Mouse (Mus musculus) liver, embryonic 16.5 days (tissue): ENCODE data around the gene Asgr2. TPM values are rescaled to one million over a fixed set of nuclear protein-coding genes. Genes with fewer than 3 reads are reported as not detected.
A peak's percentile ranks its signal among the peaks of the same experiment; 100 is the strongest.
"Not testable (repeated sequence)": the region's sequence is repeated elsewhere in the genome, so short reads cannot be mapped to it uniquely, and the experiment has no call there.

Experiments
- ATAC-seq: fragments of 200-750 bp; cut with Nextera tagmentation; 2 replicates; pipeline ENCODE4 v1.8.0; 2017; ENCODE audit warnings: low read depth, mild to moderate bottlenecking, moderate number of reproducible peaks, moderate library complexity
- H3K27ac ChIP-seq: fragments of 300-500 bp; sonication (generic); 2 replicates; pipeline ENCODE4 v1.5.1; 2014; ENCODE audit warnings: mild to moderate bottlenecking, low read length
- H3K27me3 ChIP-seq: fragments of 300-500 bp; sonication (generic); 2 replicates; pipeline ENCODE4 v1.6.1; 2014; ENCODE audit warnings: low read depth, low read length, mixed read lengths; ENCODE audit not compliant: control insufficient read depth, insufficient read depth
- H3K36me3 ChIP-seq: fragments of 300-500 bp; sonication (generic); 2 replicates; pipeline ENCODE4 v1.6.1; 2014; ENCODE audit warnings: mild to moderate bottlenecking; ENCODE audit not compliant: control insufficient read depth, insufficient read depth
- H3K4me1 ChIP-seq: fragments of 300-500 bp; sonication (generic); 2 replicates; pipeline ENCODE4 v1.6.1; 2014; ENCODE audit warnings: low read depth, low read length, mixed read lengths; ENCODE audit not compliant: control insufficient read depth
- H3K4me2 ChIP-seq: fragments of 300-500 bp; sonication (generic); 2 replicates; pipeline ENCODE4 v1.6.1; 2014; ENCODE audit warnings: low read depth, low read length, mixed read lengths
- H3K4me3 ChIP-seq: fragments of 300-500 bp; sonication (generic); 2 replicates; pipeline ENCODE4 v1.5.1; 2014; ENCODE audit warnings: low read depth, mild to moderate bottlenecking, low read length
- H3K9ac ChIP-seq: fragments of 300-500 bp; sonication (generic); 2 replicates; pipeline ENCODE4 v1.6.1; 2014; ENCODE audit warnings: low read depth, low read length
- H3K9me3 ChIP-seq: fragments of 300-500 bp; sonication (generic); replicated peaks from 2 replicates; pipeline ENCODE4 v1.6.1; 2016; ENCODE audit warnings: low read length; ENCODE audit not compliant: control insufficient read depth
- whole genome bisulfite sequencing: fragments of 180-500 bp; shearing (Covaris S2); extraction: QIAGEN DNeasy Blood & Tissue Kit; methylation state at CpG from one replicate; pipeline ENCODE4 v1.1.7; 2014; ENCODE audit not compliant: insufficient replicate concordance; 5-methylcytosine and 5-hydroxymethylcytosine counted together
- polyA plus RNA-seq: library from polyadenylated mRNA; unstranded; fragments of >200 nt; fragmentation: Nextera tagmentation; extraction: Ambion mirVana; gene quantifications from 2 replicates; pipeline ENCODE4 v1.2.1, GENCODE M21; 2015

The Asgr2 gene
- polyA plus RNA-seq, 1 experiment from 2014 or later: 13.1 TPM

DNA sequence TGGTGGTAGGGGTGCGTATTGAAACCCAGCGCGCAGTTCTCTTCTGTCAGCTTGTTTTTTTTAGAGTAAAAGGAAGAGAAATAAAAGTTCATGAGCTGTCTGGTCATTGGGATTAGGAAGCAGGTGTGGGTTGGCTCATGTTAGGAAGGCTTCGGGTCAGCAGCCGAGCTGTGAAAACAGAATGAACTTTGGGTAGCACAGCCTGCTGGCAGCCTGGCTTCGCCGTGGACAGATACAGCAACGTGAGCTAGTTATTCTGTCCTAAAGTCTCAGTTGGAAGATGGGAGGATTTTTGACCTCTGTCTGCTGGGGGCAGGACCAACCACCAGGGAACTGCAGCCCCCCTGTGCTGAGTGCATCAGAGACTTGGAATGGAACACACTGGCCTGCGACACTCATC lies 34.6 kb upstream of the Asgr2 start:
- Histone ChIP-seq H3K4me2 (no peak overlapping the region), H3K4me1 (no peaks in the 10 kb centered on the region; the same call in 1 of the 2 replicates), H3K9me3 (no peaks in the 10 kb centered on the region), H3K4me3 (no peak overlapping the region), H3K9ac (no peak overlapping the region), H3K36me3 (no peaks in the 10 kb centered on the region), H3K27ac (no peak overlapping the region), H3K27me3 (no peaks in the 10 kb centered on the region)
- WGBS: 80% methylated on average over 9 of the region's 9 CpGs
- ATAC-seq: no peak

DNA sequence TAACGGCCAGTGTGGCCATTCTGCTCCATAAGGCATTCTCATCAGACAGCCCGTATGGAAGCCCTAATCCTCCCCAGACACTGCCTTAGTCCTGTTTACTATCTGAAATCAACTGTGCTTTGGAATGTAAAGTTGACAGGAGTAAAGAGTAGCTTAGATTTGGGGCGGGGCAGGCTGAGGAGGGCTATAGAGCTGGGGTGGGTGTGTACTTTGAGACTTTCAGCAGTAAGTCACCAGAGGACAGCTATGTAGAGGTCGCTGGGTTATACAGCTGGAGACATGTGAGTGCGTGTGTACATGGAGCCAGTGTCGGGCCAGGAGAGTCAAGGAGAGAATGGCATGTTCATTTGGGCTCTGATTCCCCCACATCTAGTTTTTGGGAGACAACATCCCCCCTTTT lies 32.5 kb upstream of the Asgr2 start:
- no peaks in the 10 kb centered on the region for H3K27me3 ChIP-seq
- H3K4me3 ChIP-seq: no peak overlapping the region
- ATAC-seq: no peak
- no peak overlapping the region for H3K27ac ChIP-seq
- 45% methylated on average over 6 of the region's 6 CpGs for WGBS
- no peaks in the 10 kb centered on the region for H3K9me3 ChIP-seq
- no peak overlapping the region for H3K4me2 ChIP-seq
- no peaks in the 10 kb centered on the region; the same call in 1 of the 2 replicates for H3K4me1 ChIP-seq
- H3K9ac ChIP-seq: no peak overlapping the region
- H3K36me3 ChIP-seq: no peaks in the 10 kb centered on the region

DNA sequence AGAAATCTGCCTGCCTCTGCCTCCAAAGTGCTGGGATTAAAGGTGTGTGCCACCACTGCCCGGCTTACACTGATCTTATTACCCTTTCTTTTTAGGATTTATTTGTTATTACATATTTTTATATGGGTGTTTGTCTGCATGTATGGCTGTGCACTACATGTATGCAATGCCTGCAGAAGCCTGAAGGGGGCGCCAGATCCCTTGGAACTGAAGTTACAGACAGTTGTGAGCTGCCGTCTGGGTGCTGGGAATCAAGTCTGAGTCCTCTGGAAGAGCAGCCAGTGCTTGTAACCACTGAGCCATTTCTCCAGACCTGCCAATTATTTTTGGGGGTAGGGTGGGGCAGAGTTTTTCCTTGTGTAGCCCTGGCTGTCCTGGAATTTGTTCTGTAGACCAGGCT lies 29.4 kb upstream of the Asgr2 start:
- Histone ChIP-seq H3K9me3 (no peaks in the 10 kb centered on the region), H3K4me2 (no peak overlapping the region), H3K4me3 (no peak overlapping the region), H3K4me1 (no peaks in the 10 kb centered on the region), H3K27ac (no peak overlapping the region), H3K36me3 (no peaks in the 10 kb centered on the region), H3K9ac (no peak overlapping the region), H3K27me3 (no peaks in the 10 kb centered on the region)
- no peak for ATAC-seq
- 54% methylated on average over 3 of the region's 3 CpGs for WGBS

DNA sequence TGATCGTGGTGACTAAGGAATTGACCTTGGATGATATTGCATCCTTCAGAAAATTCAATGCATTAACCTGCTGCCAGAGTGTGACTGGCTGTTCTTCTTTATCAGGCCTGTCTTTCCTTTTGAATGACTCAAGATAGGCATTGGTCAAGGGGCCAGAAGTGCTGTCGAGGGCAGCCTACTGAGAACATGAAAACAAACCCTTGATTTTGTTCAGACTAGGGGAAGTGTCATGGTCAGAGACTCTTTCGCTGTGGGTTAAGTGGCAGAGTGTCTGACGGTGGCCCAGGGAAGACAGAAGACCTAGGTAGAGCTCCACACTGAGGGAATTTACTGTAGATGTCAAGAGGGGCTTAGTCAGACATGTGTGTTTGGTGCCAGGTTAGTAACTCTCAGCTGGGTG lies 25.7 kb upstream of the Asgr2 start:
- Histone ChIP-seq H3K9ac (no peak overlapping the region), H3K27me3 (no peaks in the 10 kb centered on the region), H3K4me3 (no peak overlapping the region), H3K27ac (no peak overlapping the region), H3K4me1 (no peaks in the 10 kb centered on the region), H3K36me3 (no peaks in the 10 kb centered on the region), H3K9me3 (no peaks in the 10 kb centered on the region), H3K4me2 (no peak overlapping the region)
- ATAC-seq: no peak
- 48% methylated on average over 4 of the region's 4 CpGs for WGBS

DNA sequence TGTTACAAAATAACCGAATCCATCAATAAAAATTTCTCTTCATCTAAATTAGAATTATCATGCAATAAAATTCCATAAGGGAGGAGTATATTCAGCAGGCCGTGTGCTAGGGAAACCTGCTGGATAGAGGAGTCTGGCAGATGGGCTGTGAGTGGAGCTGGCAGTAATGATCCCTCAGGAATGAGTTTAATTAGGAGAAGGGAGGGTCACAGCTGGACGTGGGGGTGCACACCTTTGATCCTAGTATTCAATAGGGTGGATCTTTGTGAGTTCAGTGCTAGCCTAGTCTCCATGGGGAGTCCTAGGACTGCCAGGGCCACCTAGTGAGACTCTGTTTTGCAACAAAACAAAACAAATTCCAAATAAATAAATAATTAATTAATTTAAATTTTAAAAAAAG lies 24.2 kb upstream of the Asgr2 start:
- no peak overlapping the region for H3K27ac ChIP-seq
- ATAC-seq: no peak
- no peaks in the 10 kb centered on the region for H3K27me3 ChIP-seq
- WGBS: 51% methylated on average over 3 of the region's 3 CpGs
- H3K4me3 ChIP-seq: no peak overlapping the region
- H3K4me2 ChIP-seq: no peak overlapping the region
- no peaks in the 10 kb centered on the region for H3K36me3 ChIP-seq
- H3K9me3 ChIP-seq: no peaks in the 10 kb centered on the region
- H3K4me1 ChIP-seq: no peaks in the 10 kb centered on the region
- H3K9ac ChIP-seq: no peak overlapping the region

DNA sequence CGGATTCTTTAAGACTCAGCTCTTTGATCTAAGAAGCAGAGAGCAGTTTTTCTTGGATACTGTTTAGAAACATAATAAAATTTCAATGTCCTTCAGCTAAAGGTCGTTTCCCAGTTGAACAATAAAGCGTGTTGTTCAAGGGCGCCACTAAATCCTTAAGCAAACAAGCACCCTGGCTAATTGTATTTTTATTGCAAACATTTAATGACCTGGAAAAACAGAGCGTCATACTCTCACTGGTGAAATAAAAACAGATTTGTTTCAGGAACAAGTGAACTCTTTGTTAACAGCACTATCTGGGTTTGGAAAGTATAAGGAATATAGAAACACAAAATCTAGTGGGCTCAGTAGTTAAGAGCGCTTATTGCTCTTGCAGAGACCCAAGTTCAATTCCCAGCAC lies 22.4 kb upstream of the Asgr2 start:
- no peak for ATAC-seq

DNA sequence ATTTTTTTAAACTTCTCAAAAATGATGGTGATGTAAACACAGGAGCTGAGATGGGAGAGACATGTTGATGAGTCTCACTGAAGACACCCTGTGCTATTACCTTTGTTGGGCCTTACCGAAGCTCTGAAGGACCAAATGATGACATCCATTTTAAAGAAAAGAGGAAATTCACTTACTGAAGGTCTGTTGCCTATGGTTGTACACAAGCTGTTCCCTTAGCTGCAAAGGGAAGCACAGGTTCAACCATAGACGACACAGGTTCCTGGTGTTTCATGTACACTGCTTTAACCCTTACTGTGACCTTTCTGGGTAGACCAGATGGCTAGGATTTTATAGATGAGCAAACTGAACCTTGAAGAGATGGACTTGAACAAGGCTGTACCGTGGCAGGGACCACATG lies 21.8 kb upstream of the Asgr2 start:
- not testable (repeated sequence) for H3K27me3 ChIP-seq, H3K36me3 ChIP-seq, H3K9me3 ChIP-seq, ATAC-seq, H3K4me2 ChIP-seq, H3K9ac ChIP-seq, H3K27ac ChIP-seq, H3K4me3 ChIP-seq
- 29% methylated on average over 3 of the region's 3 CpGs for WGBS
- H3K4me1 ChIP-seq: peaks cover 12% of the 10 kb centered on the region

More for the DNA sequence above, 22.4 kb upstream of the Asgr2 start:
- H3K27ac ChIP-seq: no peak overlapping the region
- no peaks in the 10 kb centered on the region for H3K9me3 ChIP-seq
- H3K27me3 ChIP-seq: no peaks in the 10 kb centered on the region; the same call in 1 of the 2 replicates
- no peak overlapping the region for H3K9ac ChIP-seq
- peaks cover 6% of the 10 kb centered on the region for H3K4me1 ChIP-seq
- no peak overlapping the region for H3K4me3 ChIP-seq
- H3K36me3 ChIP-seq: no peaks in the 10 kb centered on the region
- H3K4me2 ChIP-seq: no peak overlapping the region
- 66% methylated on average over 6 of the region's 6 CpGs for WGBS

DNA sequence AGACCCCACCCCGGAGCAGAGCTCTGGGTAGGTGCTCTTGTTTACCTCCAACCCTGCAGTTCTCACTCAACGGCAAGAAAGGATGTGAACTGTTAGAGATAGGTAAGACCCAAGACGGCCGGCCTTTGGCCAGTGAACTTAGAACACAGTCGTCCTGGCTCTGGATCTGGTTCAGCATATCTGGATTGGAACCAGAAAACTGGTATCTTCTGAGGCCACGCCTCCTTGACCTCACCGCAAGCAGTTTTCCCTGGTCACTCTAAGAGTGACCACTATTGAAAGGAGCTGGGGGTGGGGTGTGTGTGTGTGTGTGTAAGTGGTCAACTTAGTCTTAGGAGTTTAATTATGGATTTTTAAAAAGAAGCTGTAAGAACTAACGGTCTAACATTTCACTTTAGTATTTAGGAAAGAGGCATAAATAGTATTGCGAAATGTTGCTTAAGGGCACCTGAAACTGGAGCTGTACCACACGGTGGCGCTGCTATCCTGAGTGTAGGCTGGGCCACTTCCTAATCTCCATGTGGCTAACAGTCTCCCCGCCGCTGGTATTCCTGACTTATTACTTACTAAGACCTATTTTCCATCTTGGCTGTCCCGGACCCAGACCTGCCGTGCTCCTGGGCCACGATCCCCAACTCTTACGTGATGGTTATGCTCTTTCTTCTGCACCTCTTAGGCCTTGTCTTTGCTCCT lies 17.9 kb upstream of the Asgr2 start:
- Histone ChIP-seq H3K36me3 (no peaks in the 10 kb centered on the region), H3K4me1 (peaks cover 31% of the 10 kb centered on the region), H3K4me3 (no peak overlapping the region), H3K27me3 (no peaks in the 10 kb centered on the region; the same call in 1 of the 2 replicates), H3K9me3 (no peaks in the 10 kb centered on the region), H3K4me2 (peak overlapping the region; percentile 44), H3K9ac (peak overlapping the region; percentile 27; the same call in 1 of the 2 replicates), H3K27ac (peak overlapping the region; percentile 87)
- ATAC-seq: 0 out of 2 replicates have a peak, but pooled peaks have one; percentile 25
- WGBS: 33% methylated on average over 17 of the region's 17 CpGs

DNA sequence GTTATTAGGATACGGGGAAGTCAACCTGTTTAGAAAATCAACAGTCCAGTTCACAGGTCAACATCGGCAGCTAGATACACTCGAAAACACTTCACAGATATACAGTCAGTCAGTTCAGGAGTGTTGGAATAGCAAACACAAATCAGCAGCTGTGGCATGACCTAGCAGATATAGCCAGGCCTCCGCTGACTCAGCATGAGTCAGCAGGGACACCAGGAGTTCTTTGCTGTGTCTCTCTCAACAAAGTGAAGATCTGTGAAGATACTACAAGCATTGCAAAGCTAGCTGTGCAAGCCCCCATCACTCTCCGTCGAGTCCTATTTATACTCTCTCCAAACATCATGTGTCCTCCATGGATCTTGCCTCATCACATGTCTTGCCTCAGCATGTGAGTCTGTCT lies 16.9 kb upstream of the Asgr2 start:
- Histone ChIP-seq H3K27ac (peak overlapping the region; percentile 87), H3K4me3 (no peak overlapping the region), H3K4me2 (peak overlapping the region; percentile 44), H3K9ac (no peak overlapping the region), H3K9me3 (no peaks in the 10 kb centered on the region), H3K36me3 (no peaks in the 10 kb centered on the region), H3K4me1 (peaks cover 31% of the 10 kb centered on the region), H3K27me3 (no peaks in the 10 kb centered on the region; the same call in 1 of the 2 replicates)
- peak; percentile 84 for ATAC-seq
- 47% methylated on average over 6 of the region's 6 CpGs for WGBS
